Mouse (Mus musculus) neural tube, embryonic 15.5 days (tissue): ENCODE results near the gene Kif13a. TPM values are rescaled to one million over a fixed set of nuclear protein-coding genes. Genes with fewer than 3 reads are reported as not detected.

Experiments used
- ATAC-seq: fragments of 200-750 bp; cut with Nextera tagmentation; 2 replicates; pipeline ENCODE4 v1.8.0; 2017; ENCODE audit warnings: mild to moderate bottlenecking, moderate TSS enrichment, moderate library complexity; ENCODE audit not compliant: low FRiP score
- H3K27ac ChIP-seq: fragments of 300-500 bp; sonication (generic); replicated peaks from 2 replicates; pipeline ENCODE4 v1.5.1; 2015; ENCODE audit warnings: mild to moderate bottlenecking, inconsistent platforms
- H3K27me3 ChIP-seq: fragments of 300-500 bp; sonication (generic); replicated peaks from 2 replicates; pipeline ENCODE4 v1.6.1; 2015; ENCODE audit warnings: inconsistent platforms
- H3K36me3 ChIP-seq: fragments of 300-500 bp; sonication (generic); 2 replicates; pipeline ENCODE4 v1.6.1; 2015; ENCODE audit warnings: inconsistent platforms
- H3K4me1 ChIP-seq: fragments of 300-500 bp; sonication (generic); 2 replicates; pipeline ENCODE4 v1.6.1; 2015; ENCODE audit warnings: inconsistent platforms
- H3K4me2 ChIP-seq: fragments of 300-500 bp; sonication (generic); 2 replicates; pipeline ENCODE4 v1.6.1; 2015; ENCODE audit warnings: inconsistent platforms, mild to moderate bottlenecking, moderate library complexity
- H3K4me3 ChIP-seq: fragments of 300-500 bp; sonication (generic); replicated peaks from 2 replicates; pipeline ENCODE4 v1.5.1; 2015; ENCODE audit warnings: mild to moderate bottlenecking, inconsistent platforms
- H3K9ac ChIP-seq: fragments of 300-500 bp; sonication (generic); replicated peaks from 2 replicates; pipeline ENCODE4 v1.6.1; 2015; ENCODE audit warnings: mild to moderate bottlenecking, inconsistent platforms
- H3K9me3 ChIP-seq: fragments of 300-500 bp; sonication (generic); replicated peaks from 2 replicates; pipeline ENCODE4 v1.6.1; 2016; ENCODE audit warnings: inconsistent platforms
- WGBS: fragments of 180-500 bp; shearing (Covaris S2); methylation state at CpG from one replicate; pipeline ENCODE4 v1.1.7; 2015; ENCODE audit warnings: mixed read lengths; 5-methylcytosine and 5-hydroxymethylcytosine counted together
- polyA plus RNA-seq: library from polyadenylated mRNA; unstranded; fragments of >200 nt; fragmentation: Nextera tagmentation; extraction: Ambion mirVana; gene quantifications from 2 replicates; pipeline ENCODE4 v1.2.1, GENCODE M21; 2015

Gene Kif13a
- polyA plus RNA-seq, 1 experiment from 2014 or later, result 10.2 TPM

DNA sequence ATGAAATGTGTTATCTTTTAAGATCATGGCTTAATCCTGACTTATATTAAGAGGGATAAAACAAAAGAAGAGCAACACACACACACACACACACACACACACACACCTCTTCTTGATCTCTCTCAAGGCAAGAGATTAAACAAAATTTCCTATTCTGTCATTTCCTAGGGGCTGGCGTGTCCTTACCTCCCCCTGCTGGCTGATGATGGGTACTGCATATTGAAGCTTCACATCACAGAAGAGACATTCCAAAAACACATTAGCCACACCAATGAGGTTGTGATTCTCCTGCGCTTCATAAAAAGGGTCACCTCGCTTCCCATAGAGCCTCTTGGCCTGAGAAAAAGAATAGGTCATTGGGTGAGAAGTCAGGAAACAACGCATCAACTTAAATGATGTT, 131.5 kb downstream of the Kif13a start:
- H3K4me1 ChIP-seq, result no peaks in the 10 kb centered on the region
- H3K36me3 ChIP-seq, result peaks cover 43% of the 10 kb centered on the region
- ATAC-seq, result no peak
- no peak overlapping the region for H3K4me3 ChIP-seq
- WGBS, result 46% methylated on average over 4 of the region's 4 CpGs
- no peaks in the 10 kb centered on the region for H3K27me3 ChIP-seq
- H3K4me2 ChIP-seq, result no peak overlapping the region
- H3K9me3 ChIP-seq, result no peaks in the 10 kb centered on the region
- H3K27ac ChIP-seq, result no peak overlapping the region
- no peak overlapping the region for H3K9ac ChIP-seq

DNA sequence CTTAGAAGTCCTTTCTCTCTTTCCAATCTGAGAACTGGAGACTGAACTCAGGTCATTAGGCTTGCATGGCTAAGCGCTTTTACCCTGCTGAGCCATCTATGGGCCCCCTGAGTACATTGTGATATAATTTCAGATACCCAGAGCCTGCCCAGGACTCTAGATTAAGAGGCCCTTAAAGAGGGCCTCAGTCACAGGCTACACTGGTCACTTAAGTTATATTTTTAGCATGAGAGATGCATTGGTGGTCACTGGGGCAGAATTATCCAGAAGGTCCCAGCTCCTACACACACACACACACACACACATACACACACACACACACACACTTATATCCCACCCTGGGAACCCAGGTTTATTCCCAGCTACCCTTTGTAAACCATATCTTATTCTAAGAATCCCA, 133.3 kb downstream of the Kif13a start:
- H3K9me3 ChIP-seq, result no peaks in the 10 kb centered on the region
- no peak overlapping the region for H3K4me3 ChIP-seq
- WGBS, result 92% methylated on average over 1 of the region's 1 CpGs
- no peaks in the 10 kb centered on the region for H3K4me1 ChIP-seq
- H3K36me3 ChIP-seq, result peaks cover 48% of the 10 kb centered on the region
- H3K9ac ChIP-seq, result no peak overlapping the region
- no peak overlapping the region for H3K4me2 ChIP-seq
- no peaks in the 10 kb centered on the region for H3K27me3 ChIP-seq
- H3K27ac ChIP-seq, result no peak overlapping the region
- no peak for ATAC-seq

DNA sequence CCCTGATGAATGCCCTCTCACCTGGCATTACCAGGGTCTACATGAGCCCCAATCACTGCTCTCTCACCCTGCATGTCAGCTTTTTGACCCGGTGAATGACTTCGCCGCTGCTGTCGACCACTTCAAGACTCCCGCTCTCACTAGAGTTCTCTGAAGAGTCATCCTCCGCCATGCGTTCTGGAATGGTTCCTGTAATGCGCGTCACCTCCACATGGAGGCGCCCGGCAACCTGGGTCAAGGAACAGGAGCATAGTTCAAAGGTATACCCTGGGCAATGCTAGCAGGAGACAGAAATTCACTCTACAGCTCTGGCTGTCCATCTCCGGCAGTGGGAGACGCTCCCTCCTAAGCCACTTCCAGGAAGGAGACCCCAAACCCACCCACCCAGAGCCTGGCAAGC, 135.8 kb downstream of the Kif13a start:
- Histone ChIP-seq H3K9me3 (no peaks in the 10 kb centered on the region), H3K4me2 (no peak overlapping the region), H3K27ac (no peak overlapping the region), H3K27me3 (no peaks in the 10 kb centered on the region), H3K36me3 (peaks cover 36% of the 10 kb centered on the region), H3K4me3 (no peak overlapping the region), H3K9ac (no peak overlapping the region), H3K4me1 (no peaks in the 10 kb centered on the region)
- no peak for ATAC-seq
- 81% methylated on average over 13 of the region's 13 CpGs for WGBS

- Histone ChIP-seq H3K27me3 (no peaks in the 10 kb centered on the region), H3K4me2 (no peak overlapping the region), H3K9me3 (no peaks in the 10 kb centered on the region), H3K4me3 (no peak overlapping the region), H3K9ac (no peak overlapping the region), H3K36me3 (peaks cover 27% of the 10 kb centered on the region), H3K4me1 (no peaks in the 10 kb centered on the region), H3K27ac (no peak overlapping the region)
- ATAC-seq, result no peak
- 79% methylated on average over 8 of the region's 8 CpGs for WGBS
Measured at GRCm38 (mm10) chr13:46788452-46788851, 141.2 kb downstream of the Kif13a start.

- Histone ChIP-seq H3K27me3 (no peaks in the 10 kb centered on the region), H3K4me2 (no peak overlapping the region), H3K9me3 (no peaks in the 10 kb centered on the region), H3K4me3 (no peak overlapping the region), H3K4me1 (no peaks in the 10 kb centered on the region), H3K9ac (no peak overlapping the region), H3K27ac (no peak overlapping the region), H3K36me3 (peaks cover 14% of the 10 kb centered on the region)
- 90% methylated on average over 2 of the region's 2 CpGs for WGBS
- ATAC-seq, result no peak
Measured at GRCm38 (mm10) chr13:46786836-46787235, 142.8 kb downstream of the Kif13a start.

DNA sequence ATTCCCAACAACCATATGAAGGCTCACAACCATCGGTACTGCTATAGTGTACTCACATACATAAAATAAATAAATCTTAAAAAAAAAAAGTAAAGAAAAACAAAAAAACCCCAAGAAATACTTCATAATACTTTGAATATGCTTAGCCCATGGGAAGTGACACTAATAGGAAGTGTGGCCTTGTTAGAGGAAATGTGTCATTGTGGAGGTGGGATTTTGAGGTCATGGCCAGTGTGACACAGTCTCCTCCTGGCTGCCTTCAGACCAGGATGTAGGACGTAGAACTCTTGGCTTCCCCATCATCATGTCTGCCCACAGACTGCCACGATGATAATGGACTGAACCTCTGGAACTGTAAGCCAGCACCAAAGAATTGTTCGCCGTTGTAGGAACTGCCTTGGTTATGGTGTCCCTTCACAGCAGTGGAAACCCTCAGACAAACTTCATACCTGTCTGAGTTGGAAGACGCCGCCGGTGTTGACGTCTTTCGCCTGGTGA, 143.6 kb downstream of the Kif13a start:
- Histone ChIP-seq H3K9ac (no peak overlapping the region), H3K9me3 (no peaks in the 10 kb centered on the region), H3K4me2 (no peak overlapping the region), H3K4me1 (no peaks in the 10 kb centered on the region), H3K36me3 (peaks cover 14% of the 10 kb centered on the region), H3K27ac (no peak overlapping the region), H3K27me3 (no peaks in the 10 kb centered on the region), H3K4me3 (no peak overlapping the region)
- no peak for ATAC-seq
- 97% methylated on average over 10 of the region's 10 CpGs for WGBS

GRCm38 (mm10) chr13:46780379-46780778, 149.3 kb downstream of the Kif13a start:
- H3K27ac ChIP-seq, result no peak overlapping the region
- H3K9ac ChIP-seq, result no peak overlapping the region
- H3K27me3 ChIP-seq, result no peaks in the 10 kb centered on the region
- H3K36me3 ChIP-seq, result peaks cover 8% of the 10 kb centered on the region; the same call in 1 of the 2 replicates
- ATAC-seq, result no peak
- no peaks in the 10 kb centered on the region for H3K9me3 ChIP-seq
- no peak overlapping the region for H3K4me2 ChIP-seq
- WGBS, result 78% methylated on average over 11 of the region's 11 CpGs
- H3K4me3 ChIP-seq, result no peak overlapping the region
- H3K4me1 ChIP-seq, result 0 out of 2 replicates have a peak, but pooled peaks cover 7% of the 10 kb centered on the region

GRCm38 (mm10) chr13:46779831-46780230, 149.8 kb downstream of the Kif13a start:
- H3K36me3 ChIP-seq, result peaks cover 6% of the 10 kb centered on the region; the same call in 1 of the 2 replicates
- H3K27ac ChIP-seq, result no peak overlapping the region
- no peak overlapping the region for H3K4me3 ChIP-seq
- H3K4me1 ChIP-seq, result 0 out of 2 replicates have a peak, but pooled peaks cover 7% of the 10 kb centered on the region
- H3K9me3 ChIP-seq, result no peaks in the 10 kb centered on the region
- WGBS, result 36% methylated on average over 10 of the region's 10 CpGs
- no peak overlapping the region for H3K9ac ChIP-seq
- H3K27me3 ChIP-seq, result no peaks in the 10 kb centered on the region
- no peak for ATAC-seq
- H3K4me2 ChIP-seq, result no peak overlapping the region

GRCm38 (mm10) chr13:46777461-46777860, 152.2 kb downstream of the Kif13a start:
- Histone ChIP-seq H3K4me1 (0 out of 2 replicates have a peak, but pooled peaks cover 7% of the 10 kb centered on the region), H3K27me3 (no peaks in the 10 kb centered on the region), H3K36me3 (peaks cover 15% of the 10 kb centered on the region), H3K9ac (no peak overlapping the region), H3K4me2 (no peak overlapping the region), H3K4me3 (no peak overlapping the region), H3K9me3 (no peaks in the 10 kb centered on the region), H3K27ac (no peak overlapping the region)
- no peak for ATAC-seq
- WGBS, result 94% methylated on average over 3 of the region's 3 CpGs

DNA sequence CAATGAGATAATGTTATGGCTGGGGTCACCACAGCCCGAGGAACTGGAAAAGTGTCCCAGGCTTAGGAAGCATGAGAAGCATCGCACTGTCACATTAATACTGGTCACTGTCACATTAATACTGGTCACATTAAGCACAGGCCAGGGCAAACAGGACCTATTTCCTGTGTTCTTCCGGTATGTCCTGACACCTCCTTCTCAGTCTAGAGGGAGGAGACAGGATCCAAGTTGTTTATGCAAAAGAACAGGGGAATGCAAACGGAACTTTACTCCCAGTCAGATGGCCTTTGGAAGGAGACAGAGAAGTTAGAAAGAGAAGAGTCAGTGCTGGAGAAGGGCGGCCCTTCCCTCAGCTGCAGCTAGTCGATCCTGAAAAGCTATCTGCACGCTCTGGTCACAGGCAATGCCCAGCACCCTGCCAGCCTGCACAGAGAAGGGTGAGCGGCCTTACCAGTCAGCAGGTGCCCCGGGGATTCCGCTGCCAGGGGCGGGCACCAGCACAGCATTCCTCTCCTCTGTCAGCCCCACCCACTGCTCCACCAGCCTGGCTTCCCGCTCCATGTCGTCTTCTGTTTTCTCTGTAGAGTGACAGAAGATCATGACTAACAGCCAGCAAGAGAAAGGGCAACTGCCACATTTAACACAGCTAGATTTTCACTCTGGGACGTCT, 152.9 kb downstream of the Kif13a start:
- no peak overlapping the region for H3K4me2 ChIP-seq
- WGBS, result 82% methylated on average over 14 of the region's 14 CpGs
- peaks cover 21% of the 10 kb centered on the region for H3K36me3 ChIP-seq
- H3K4me3 ChIP-seq, result no peak overlapping the region
- H3K9me3 ChIP-seq, result no peaks in the 10 kb centered on the region
- no peaks in the 10 kb centered on the region for H3K27me3 ChIP-seq
- H3K27ac ChIP-seq, result no peak overlapping the region
- no peak overlapping the region for H3K9ac ChIP-seq
- 0 out of 2 replicates have a peak, but pooled peaks cover 7% of the 10 kb centered on the region for H3K4me1 ChIP-seq
- ATAC-seq, result no peak

- ATAC-seq, result no peak
- WGBS, result 93% methylated on average over 5 of the region's 5 CpGs
- Histone ChIP-seq H3K4me3 (no peak overlapping the region), H3K27ac (no peak overlapping the region), H3K27me3 (no peaks in the 10 kb centered on the region), H3K4me2 (no peak overlapping the region), H3K4me1 (0 out of 2 replicates have a peak, but pooled peaks cover 2% of the 10 kb centered on the region), H3K9me3 (no peaks in the 10 kb centered on the region), H3K9ac (no peak overlapping the region), H3K36me3 (peaks cover 34% of the 10 kb centered on the region)
Measured at GRCm38 (mm10) chr13:46774998-46775397, 154.7 kb downstream of the Kif13a start.

DNA sequence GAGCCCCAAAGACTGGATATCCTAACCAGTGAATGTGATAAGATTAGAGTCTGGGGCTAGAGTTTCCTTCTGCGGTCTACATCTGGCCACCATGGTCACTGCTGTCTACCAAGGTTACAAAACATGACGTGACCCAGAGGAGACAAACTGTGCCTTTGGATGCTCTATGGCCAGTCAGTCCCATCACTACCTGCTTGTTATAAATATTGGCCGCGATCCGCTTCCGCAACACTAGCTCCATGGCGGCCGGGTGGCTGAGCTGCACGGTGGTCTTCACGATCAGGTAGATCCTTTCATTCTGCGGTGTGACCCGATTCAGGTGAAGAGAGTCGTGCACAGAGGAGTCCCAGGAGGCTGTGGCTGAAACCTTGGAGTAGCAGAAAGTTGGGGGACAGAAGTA, 157.1 kb downstream of the Kif13a start:
- H3K36me3 ChIP-seq, result peaks cover 43% of the 10 kb centered on the region

More for the DNA sequence above, 157.1 kb downstream of the Kif13a start:
- Histone ChIP-seq H3K4me2 (no peak overlapping the region), H3K4me1 (no peaks in the 10 kb centered on the region), H3K27me3 (no peaks in the 10 kb centered on the region), H3K9ac (no peak overlapping the region), H3K4me3 (no peak overlapping the region), H3K27ac (no peak overlapping the region), H3K9me3 (no peaks in the 10 kb centered on the region)
- no peak for ATAC-seq
- 97% methylated on average over 13 of the region's 13 CpGs for WGBS
